Mouse (Mus musculus): ENCODE measurements around the gene Scrn2.

- TF ChIP-seq CTCF (IDR thresholded peaks at IDR 0.05; ENCODE audit: control insufficient read depth, insufficient read depth, insufficient read length): no peak
- TF ChIP-seq USF1 (IDR thresholded peaks at IDR 0.05; ENCODE audit: low read depth): no peak
- TF ChIP-seq MAX (IDR thresholded peaks at IDR 0.05): no peak
- TF ChIP-seq CEBPB (IDR thresholded peaks at IDR 0.05; ENCODE audit: low read depth): no peak
These were observed 8.5 kb upstream of the Scrn2 start for GRCm38 (mm10) chr11:97021121-97021765.

All from C2C12 (cell line).